Mouse (Mus musculus) lung, embryonic 15.5 days (tissue): ENCODE data around the gene Itpr2. TPM values are rescaled to one million over a fixed set of nuclear protein-coding genes. Genes with fewer than 3 reads are reported as not detected.

Experiments
- ATAC-seq: fragments of 200-750 bp; cut with Nextera tagmentation; 2 replicates; pipeline ENCODE4 v1.8.0; 2017; ENCODE audit warnings: moderate number of reproducible peaks, borderline replicate concordance; ENCODE audit not compliant: low FRiP score, low TSS enrichment; ENCODE audit errors: extremely low read depth
- H3K27ac ChIP-seq: fragments of 300-500 bp; sonication (generic); 2 replicates; pipeline ENCODE4 v1.5.1; 2015; ENCODE audit warnings: moderate library complexity, mild to moderate bottlenecking, inconsistent platforms
- H3K27me3 ChIP-seq: fragments of 300-500 bp; sonication (generic); 2 replicates; pipeline ENCODE4 v1.6.1; 2015; ENCODE audit warnings: inconsistent platforms
- H3K36me3 ChIP-seq: fragments of 300-500 bp; sonication (generic); 2 replicates; pipeline ENCODE4 v1.6.1; 2015; ENCODE audit warnings: inconsistent platforms
- H3K4me1 ChIP-seq: fragments of 300-500 bp; sonication (generic); 2 replicates; pipeline ENCODE4 v1.6.1; 2015; ENCODE audit warnings: inconsistent platforms
- H3K4me2 ChIP-seq: fragments of 300-500 bp; sonication (generic); 2 replicates; pipeline ENCODE4 v1.6.1; 2015; ENCODE audit warnings: inconsistent platforms, mild to moderate bottlenecking, moderate library complexity
- H3K4me3 ChIP-seq: fragments of 300-500 bp; sonication (generic); 2 replicates; pipeline ENCODE4 v1.5.1; 2015; ENCODE audit warnings: mild to moderate bottlenecking, inconsistent platforms
- H3K9ac ChIP-seq: fragments of 300-500 bp; sonication (generic); 2 replicates; pipeline ENCODE4 v1.6.1; 2015; ENCODE audit warnings: inconsistent platforms
- H3K9me3 ChIP-seq: fragments of 300-500 bp; sonication (generic); 2 replicates; pipeline ENCODE4 v1.6.1; 2016; ENCODE audit warnings: inconsistent platforms
- WGBS: fragments of 180-500 bp; shearing (Covaris S2); methylation state at CpG from one replicate; pipeline ENCODE4 v1.1.7; 2015; 5-methylcytosine and 5-hydroxymethylcytosine counted together
- polyA plus RNA-seq: library from polyadenylated mRNA; unstranded; fragments of >200 nt; fragmentation: Nextera tagmentation; extraction: Ambion mirVana; gene quantifications from 2 replicates; pipeline ENCODE4 v1.2.1, GENCODE M21; 2015

Itpr2 gene
- polyA plus RNA-seq, 1 experiment from 2014 or later, result 18.8 TPM

DNA sequence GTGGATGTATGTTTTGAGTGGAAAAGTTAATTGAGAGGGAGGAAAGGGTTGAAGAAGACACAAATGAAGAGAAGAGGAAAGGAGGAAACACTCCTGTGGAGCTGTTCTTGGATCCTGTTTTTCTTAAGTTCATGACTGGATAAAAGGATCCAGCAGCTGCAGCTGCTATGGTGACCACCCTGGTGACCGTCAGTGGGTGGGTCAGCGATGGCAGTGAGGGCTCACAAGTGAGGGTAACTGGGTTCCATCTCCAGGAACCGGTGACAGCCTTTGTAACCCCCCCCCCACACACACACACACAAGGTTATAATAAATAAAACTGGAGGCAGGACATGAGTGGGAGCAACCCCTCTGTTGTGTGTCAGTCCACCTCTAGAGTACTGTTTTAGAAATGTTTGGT, 833 bp upstream of the Itpr2 start:
- peak overlapping the region; percentile 92 for H3K4me2 ChIP-seq
- no peak overlapping the region; the same call in 1 of the 2 replicates for H3K9ac ChIP-seq
- H3K4me3 ChIP-seq, result peak overlapping the region; percentile 78
- no peak overlapping the region for H3K27ac ChIP-seq
- WGBS, result 32% methylated on average over 3 of the region's 3 CpGs
- peaks cover 11% of the 10 kb centered on the region; the same call in 1 of the 2 replicates for H3K4me1 ChIP-seq
- ATAC-seq, result no peak
- H3K27me3 ChIP-seq, result 0 out of 2 replicates have a peak, but pooled peaks cover 6% of the 10 kb centered on the region
- no peaks in the 10 kb centered on the region for H3K36me3 ChIP-seq
- no peaks in the 10 kb centered on the region for H3K9me3 ChIP-seq

GRCm38 (mm10) chr6:146501316-146501865, 632 bp downstream of the Itpr2 start:
- H3K27me3 ChIP-seq, result 0 out of 2 replicates have a peak, but pooled peaks cover 6% of the 10 kb centered on the region
- H3K4me1 ChIP-seq, result peaks cover 11% of the 10 kb centered on the region; the same call in 1 of the 2 replicates
- H3K9me3 ChIP-seq, result no peaks in the 10 kb centered on the region
- H3K27ac ChIP-seq, result peak overlapping the region; percentile 72
- peak overlapping the region; percentile 78 for H3K4me3 ChIP-seq
- peak overlapping the region; percentile 92 for H3K4me2 ChIP-seq
- H3K9ac ChIP-seq, result peak overlapping the region; percentile 59
- ATAC-seq, result peak; percentile 49
- WGBS, result under 1% methylated on average over 30 of the region's 30 CpGs
- no peaks in the 10 kb centered on the region for H3K36me3 ChIP-seq

DNA sequence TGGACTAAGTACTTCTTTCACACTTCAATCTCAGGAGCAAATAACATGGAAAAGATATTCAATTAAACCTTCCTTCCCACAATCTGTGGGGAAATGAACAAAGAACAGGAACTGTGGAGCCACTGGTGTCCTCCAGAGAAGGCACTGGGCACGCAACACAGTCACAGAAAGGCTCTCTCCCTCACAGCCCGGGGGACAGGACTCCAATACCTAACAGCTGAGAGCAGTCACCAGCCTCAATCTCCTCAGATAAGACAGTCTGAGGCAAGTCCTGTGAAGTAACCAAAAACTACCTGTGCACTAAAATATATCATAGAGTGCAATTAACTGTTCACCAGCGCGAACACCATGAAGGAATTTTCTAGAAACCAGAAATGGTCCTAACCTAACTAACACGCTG, 1.3 kb downstream of the Itpr2 start:
- H3K4me2 ChIP-seq, result peak overlapping the region; percentile 92
- H3K36me3 ChIP-seq, result no peaks in the 10 kb centered on the region
- H3K9ac ChIP-seq, result no peak overlapping the region
- peak overlapping the region; percentile 72; the same call in 1 of the 2 replicates for H3K27ac ChIP-seq
- no peaks in the 10 kb centered on the region for H3K9me3 ChIP-seq
- WGBS, result 61% methylated on average over 5 of the region's 5 CpGs
- H3K4me3 ChIP-seq, result peak overlapping the region; percentile 78
- H3K4me1 ChIP-seq, result peaks cover 11% of the 10 kb centered on the region; the same call in 1 of the 2 replicates
- no peak for ATAC-seq
- H3K27me3 ChIP-seq, result 0 out of 2 replicates have a peak, but pooled peaks cover 6% of the 10 kb centered on the region

GRCm38 (mm10) chr6:146500206-146500605, 1.8 kb downstream of the Itpr2 start:
- no peaks in the 10 kb centered on the region for H3K36me3 ChIP-seq
- no peak for ATAC-seq
- H3K27ac ChIP-seq, result no peak overlapping the region
- no peaks in the 10 kb centered on the region for H3K9me3 ChIP-seq
- H3K4me2 ChIP-seq, result no peak overlapping the region
- 70% methylated on average over 6 of the region's 6 CpGs for WGBS
- 0 out of 2 replicates have a peak, but pooled peaks cover 6% of the 10 kb centered on the region for H3K27me3 ChIP-seq
- peaks cover 11% of the 10 kb centered on the region; the same call in 1 of the 2 replicates for H3K4me1 ChIP-seq
- H3K4me3 ChIP-seq, result no peak overlapping the region
- no peak overlapping the region for H3K9ac ChIP-seq

DNA sequence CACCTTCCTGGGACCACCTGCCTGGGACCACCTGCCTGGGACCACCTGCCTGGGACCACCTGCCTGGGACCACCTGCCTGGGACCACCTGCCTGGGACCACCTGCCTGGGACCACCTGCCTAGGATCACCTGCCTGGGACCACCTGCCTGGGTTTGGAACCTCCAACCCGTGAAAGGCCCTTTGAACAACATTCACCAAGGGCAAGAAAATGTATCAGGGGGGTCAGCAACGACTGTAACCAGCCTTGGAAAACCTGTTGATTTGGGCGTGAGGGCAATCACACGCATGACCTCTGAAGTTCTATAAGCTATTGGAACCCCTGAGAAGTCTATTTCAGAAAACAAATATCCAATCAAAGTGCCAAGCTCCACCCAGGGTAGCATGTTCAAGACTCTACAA, 2.5 kb downstream of the Itpr2 start:
- Histone ChIP-seq H3K36me3 (no peaks in the 10 kb centered on the region), H3K27ac (no peak overlapping the region), H3K4me3 (no peak overlapping the region), H3K4me2 (no peak overlapping the region), H3K27me3 (0 out of 2 replicates have a peak, but pooled peaks cover 6% of the 10 kb centered on the region), H3K4me1 (peaks cover 11% of the 10 kb centered on the region; the same call in 1 of the 2 replicates), H3K9ac (no peak overlapping the region), H3K9me3 (no peaks in the 10 kb centered on the region)
- no peak for ATAC-seq
- 81% methylated on average over 4 of the region's 4 CpGs for WGBS

- no peaks in the 10 kb centered on the region for H3K27me3 ChIP-seq
- H3K36me3 ChIP-seq, result no peaks in the 10 kb centered on the region
- H3K9ac ChIP-seq, result no peak overlapping the region
- peaks cover 11% of the 10 kb centered on the region; the same call in 1 of the 2 replicates for H3K4me1 ChIP-seq
- no peak overlapping the region for H3K4me3 ChIP-seq
- no peak overlapping the region for H3K4me2 ChIP-seq
- no peak overlapping the region for H3K27ac ChIP-seq
- WGBS, result 79% methylated on average over 3 of the region's 3 CpGs
- no peaks in the 10 kb centered on the region for H3K9me3 ChIP-seq
- no peak for ATAC-seq
Observed at GRCm38 (mm10) chr6:146498416-146498815, 3.6 kb downstream of the Itpr2 start.

DNA sequence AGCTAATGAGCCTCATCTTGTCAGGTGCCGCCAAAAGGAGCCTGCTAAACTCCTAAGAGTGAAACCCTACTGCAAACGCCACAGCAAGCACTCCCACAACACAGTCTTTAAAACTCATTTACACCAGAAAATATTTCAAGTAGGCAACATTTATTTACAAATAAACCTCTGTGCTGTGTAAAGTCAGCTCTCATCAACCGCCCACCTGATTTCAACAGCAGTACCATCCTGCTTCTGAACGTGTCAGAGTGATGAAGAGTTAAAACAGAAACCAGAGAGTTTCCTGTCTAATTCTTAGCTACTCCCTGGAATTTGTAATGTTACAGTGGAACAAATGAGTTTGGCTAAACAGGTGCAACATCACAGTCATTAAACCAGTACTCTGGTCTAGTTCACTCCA, 4.2 kb downstream of the Itpr2 start:
- H3K4me1 ChIP-seq, result peaks cover 9% of the 10 kb centered on the region; the same call in 1 of the 2 replicates
- no peak overlapping the region for H3K27ac ChIP-seq
- no peaks in the 10 kb centered on the region for H3K36me3 ChIP-seq
- no peak overlapping the region for H3K9ac ChIP-seq
- no peak for ATAC-seq
- H3K9me3 ChIP-seq, result no peaks in the 10 kb centered on the region
- H3K4me3 ChIP-seq, result no peak overlapping the region
- 78% methylated on average over 4 of the region's 4 CpGs for WGBS
- H3K4me2 ChIP-seq, result no peak overlapping the region
- H3K27me3 ChIP-seq, result no peaks in the 10 kb centered on the region

DNA sequence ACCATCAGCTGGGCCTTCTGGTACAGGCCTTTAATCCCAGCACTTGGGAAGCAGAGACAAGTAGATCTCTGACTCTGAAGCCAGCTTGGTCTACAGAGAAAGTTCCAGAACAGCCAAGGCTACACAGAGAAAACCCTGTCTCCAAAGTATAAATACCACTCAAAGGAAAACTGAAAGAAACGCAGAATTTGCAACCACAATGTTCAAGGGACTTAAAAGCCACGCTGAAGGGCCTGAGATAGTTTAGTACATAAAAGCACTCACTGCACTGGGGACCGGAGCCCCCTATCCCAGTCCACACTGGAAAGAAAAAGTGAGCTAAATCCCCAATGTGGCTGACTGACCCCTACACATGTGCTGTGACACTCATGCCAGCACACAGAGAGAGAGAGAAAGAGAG, 4.6 kb downstream of the Itpr2 start:
- Histone ChIP-seq H3K27me3 (no peaks in the 10 kb centered on the region), H3K4me1 (peaks cover 6% of the 10 kb centered on the region; the same call in 1 of the 2 replicates), H3K36me3 (no peaks in the 10 kb centered on the region), H3K9ac (no peak overlapping the region), H3K4me2 (no peak overlapping the region), H3K27ac (no peak overlapping the region), H3K9me3 (no peaks in the 10 kb centered on the region), H3K4me3 (no peak overlapping the region)
- 78% methylated on average over 3 of the region's 3 CpGs for WGBS
- ATAC-seq, result no peak

DNA sequence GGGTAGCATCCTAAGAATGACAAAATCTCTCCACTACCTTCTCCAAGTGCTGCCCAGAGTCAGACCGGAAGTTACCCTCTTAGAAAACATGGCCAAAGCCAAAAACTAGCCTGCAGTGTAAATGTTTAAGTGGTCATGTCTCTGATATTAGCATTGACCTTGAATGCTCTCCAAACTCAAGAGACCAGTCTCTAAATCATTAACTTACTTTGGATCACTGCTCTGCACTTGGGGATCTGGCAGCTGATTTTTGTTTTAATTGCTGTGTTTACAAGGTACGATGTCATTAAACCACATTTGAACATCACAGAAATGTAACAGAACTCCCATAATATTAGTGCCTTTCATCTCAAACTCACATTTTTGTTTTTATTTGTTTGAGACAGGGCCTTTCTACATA, 10.3 kb downstream of the Itpr2 start:
- WGBS, result 61% methylated on average over 2 of the region's 2 CpGs
- Histone ChIP-seq H3K27ac (no peak overlapping the region), H3K9ac (no peak overlapping the region), H3K9me3 (no peaks in the 10 kb centered on the region), H3K4me1 (no peaks in the 10 kb centered on the region), H3K4me3 (no peak overlapping the region), H3K27me3 (no peaks in the 10 kb centered on the region), H3K4me2 (no peak overlapping the region), H3K36me3 (no peaks in the 10 kb centered on the region)
- no peak for ATAC-seq

GRCm38 (mm10) chr6:146490416-146490960, 11.5 kb downstream of the Itpr2 start:
- Histone ChIP-seq H3K4me3 (no peak overlapping the region), H3K9me3 (no peaks in the 10 kb centered on the region), H3K9ac (no peak overlapping the region), H3K4me1 (no peaks in the 10 kb centered on the region), H3K27ac (no peak overlapping the region), H3K36me3 (no peaks in the 10 kb centered on the region), H3K4me2 (no peak overlapping the region), H3K27me3 (no peaks in the 10 kb centered on the region)
- 80% methylated on average over 9 of the region's 9 CpGs for WGBS
- no peak for ATAC-seq

DNA sequence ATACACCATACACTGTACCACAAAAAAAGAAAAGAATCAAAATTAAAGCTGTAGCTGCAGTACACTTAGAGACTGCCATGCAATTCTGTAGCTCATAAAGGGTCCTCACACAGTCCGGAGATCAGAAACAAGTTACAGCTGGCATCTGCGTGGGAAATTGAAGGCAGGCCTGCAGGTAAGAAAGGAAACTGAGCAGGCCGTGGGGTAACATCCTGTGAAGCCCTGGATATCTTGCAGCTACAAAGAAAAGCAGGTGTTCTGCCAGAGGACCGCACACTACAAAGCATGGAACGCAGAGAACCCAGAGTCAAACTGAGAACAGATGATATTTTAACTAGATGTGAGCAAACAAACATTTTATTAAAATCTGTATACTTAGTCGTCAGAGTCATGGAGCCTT, 12.2 kb downstream of the Itpr2 start:
- no peak overlapping the region for H3K9ac ChIP-seq
- 83% methylated on average over 6 of the region's 6 CpGs for WGBS

GRCm38 (mm10) chr6:146488749-146489148, 13.3 kb downstream of the Itpr2 start:
- ATAC-seq, result no peak
- H3K4me1 ChIP-seq, result no peaks in the 10 kb centered on the region
- WGBS, result 41% methylated on average over 3 of the region's 3 CpGs
- H3K27me3 ChIP-seq, result no peaks in the 10 kb centered on the region
- H3K27ac ChIP-seq, result no peak overlapping the region
- no peak overlapping the region for H3K4me3 ChIP-seq
- H3K9me3 ChIP-seq, result no peaks in the 10 kb centered on the region
- H3K9ac ChIP-seq, result no peak overlapping the region
- H3K4me2 ChIP-seq, result no peak overlapping the region
- no peaks in the 10 kb centered on the region for H3K36me3 ChIP-seq

More for the DNA sequence above, 12.2 kb downstream of the Itpr2 start:
- H3K4me3 ChIP-seq, result no peak overlapping the region
- H3K9me3 ChIP-seq, result no peaks in the 10 kb centered on the region
- no peak for ATAC-seq
- no peak overlapping the region for H3K4me2 ChIP-seq
- no peaks in the 10 kb centered on the region for H3K36me3 ChIP-seq
- no peak overlapping the region for H3K27ac ChIP-seq
- no peaks in the 10 kb centered on the region for H3K4me1 ChIP-seq
- no peaks in the 10 kb centered on the region for H3K27me3 ChIP-seq
